ENCODE assay signal across 22 mouse cellular contexts in genomic region chr2:178674621-178675020, GRCm38 (mm10).
A peak's percentile ranks its signal among the peaks of the same experiment; 100 is the strongest.
DNase-seq lines count a peak whose midpoint lies in the region; ATAC-seq lines count a peak whose summit lies in the region.
"Had no signal": no experiment of that assay in that cellular context is flagged by ENCODE, and none has a peak within 500 bp of the region (broad histone marks: within the 10 kb centered on the region; RNA-seq: fewer than 3 reads in every experiment).

No protein-coding gene starts in this region.

- intact Hi-C loops in left cerebral cortex, postnatal 4 days (cut with DNase I): no loop called here

- DNase-seq in cerebellum, postnatal 10 days: peak; percentile 56 to 66
- no peak for DNase-seq in frontal cortex, postnatal 10 days (ENCODE audit: low spot score in 2 of 2)
- peak; percentile 15 for DNase-seq in left cerebral cortex, postnatal 4 days
- no peak for DNase-seq in left cerebral cortex, adult 11 months (ENCODE audit: low spot score)
- DNase-seq in Muller cell, postnatal 12 days (ENCODE audit: inconsistent ontology term): peak; percentile 37
- no peak for DNase-seq in thymus, postnatal 36 days
- DNase-seq: adrenal gland, adult 8-10 months; cerebellum, adult 11-12 months; cerebellum, postnatal 25 days; gastrocnemius, postnatal 25 days; heart, adult 11 months; kidney, adult 11 months; kidney, postnatal 14 days; liver; midbrain, embryonic 14.5 days; right cerebral cortex, postnatal 25 days; thymus, adult 2 months; thymus, postnatal 4 days had no signal

- no peak for ATAC-seq in cerebellum, adult (ENCODE audit: insufficient number of reproducible peaks, low FRiP score, low TSS enrichment)
- peak; percentile 62; the same call in 1 of the 2 replicates for ATAC-seq in frontal cortex, adult (ENCODE audit: low TSS enrichment)
- ATAC-seq: inflammation-experienced regulatory T-cells, adult 6 months; lung, postnatal 0 days had no signal

Comparison
In these comparisons a context has a peak if more than half of its experiments do, and no peak if none do; other contexts are left out.
1. DNase-seq: peak in cerebellum, postnatal 10 days (2 of 2), left cerebral cortex, postnatal 4 days (single experiment) and Muller cell, postnatal 12 days (single experiment); none in frontal cortex, postnatal 10 days (0 of 2), left cerebral cortex, adult 11 months (single experiment) and thymus, postnatal 36 days (0 of 2).